Mouse (Mus musculus) layer of hippocampus, postnatal 36 days (tissue): ENCODE measurements at regions not wholly inside any gene's neighbourhood (a gene's known extent, or its start where the extent isn't known, plus 50 kb on each side); places are given as distances from the start of the nearest gene placed in this dataset.

ENCODE experiments used
- DNase-seq, 2 experiments: peaks; one replicate each; pipeline ENCODE4 v3.0.0; 2022

- DNase-seq: no peak
Measured at GRCm38 (mm10) chr3:144011456-144012025, 193.5 kb downstream of the Lmo4 start.

GRCm38 (mm10) chr3:144010558-144010957 is 194.5 kb downstream of the Lmo4 start:
- no peak for DNase-seq

GRCm38 (mm10) chr3:144007111-144007619 is 197.9 kb downstream of the Lmo4 start:
- no peak for DNase-seq

DNA sequence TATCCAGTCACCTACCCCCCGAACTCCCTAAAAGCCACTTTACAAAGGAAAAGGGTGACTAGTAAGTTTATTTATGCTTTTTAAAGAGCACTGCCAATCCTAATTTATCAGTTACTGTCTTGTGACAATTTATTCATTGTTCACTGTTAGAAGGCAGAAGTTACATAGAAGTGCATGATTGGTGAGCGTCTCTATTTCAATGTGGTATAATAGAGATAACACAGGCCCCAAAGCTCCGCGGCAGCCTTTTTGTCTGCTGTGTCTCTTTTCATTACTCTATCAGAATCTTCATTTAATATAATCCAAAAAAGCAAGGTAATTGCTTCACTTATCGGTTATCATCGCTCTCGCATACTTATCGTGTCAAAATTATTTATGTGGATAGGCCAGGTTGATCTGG is 207.1 kb downstream of the Lmo4 start:
- no peak for DNase-seq

- DNase-seq: no peak
Measured at GRCm38 (mm10) chr3:143995045-143995444, 210.0 kb downstream of the Lmo4 start.

- no peak for DNase-seq
Measured at GRCm38 (mm10) chr3:143988991-143989390, 216.0 kb downstream of the Lmo4 start.

DNA sequence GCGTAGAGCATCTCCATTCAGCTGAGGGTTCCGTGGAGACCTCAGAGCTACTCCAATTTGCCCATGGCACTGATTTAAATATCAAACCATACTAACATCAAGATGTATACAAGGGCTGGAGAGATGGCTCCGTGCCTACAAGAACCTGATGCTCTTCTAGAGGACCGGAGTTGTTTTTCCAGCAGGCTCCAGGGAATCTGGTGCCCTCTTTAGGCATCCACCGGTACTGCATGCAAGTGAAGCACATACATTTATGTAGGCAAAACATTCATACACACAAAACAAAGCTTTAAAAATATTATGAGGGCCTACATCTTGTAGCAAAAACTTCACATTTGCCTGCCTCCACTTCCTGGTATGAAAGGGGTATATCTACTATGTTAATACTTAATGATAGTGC is 217.0 kb downstream of the Lmo4 start:
- no peak for DNase-seq

DNA sequence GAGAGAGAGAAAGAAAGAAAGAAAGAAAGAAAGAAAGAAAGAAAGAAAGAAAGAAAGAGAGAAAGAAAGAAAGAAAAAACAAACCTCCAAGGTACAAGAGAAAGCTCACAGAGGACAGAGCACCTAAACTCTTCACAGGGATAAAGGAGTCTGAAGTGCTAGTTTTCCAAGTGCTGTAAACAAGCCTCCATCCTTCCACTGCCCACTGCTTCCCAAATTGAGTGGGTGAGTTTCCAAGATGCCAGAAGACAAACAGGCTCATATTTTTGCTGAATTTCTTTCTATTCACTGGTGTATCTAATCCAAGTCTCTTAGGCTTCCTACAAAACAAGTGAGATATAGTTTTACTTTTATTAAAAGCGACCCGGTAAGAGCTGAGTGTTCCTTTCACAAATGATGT is 218.2 kb downstream of the Lmo4 start:
- DNase-seq: no peak

DNA sequence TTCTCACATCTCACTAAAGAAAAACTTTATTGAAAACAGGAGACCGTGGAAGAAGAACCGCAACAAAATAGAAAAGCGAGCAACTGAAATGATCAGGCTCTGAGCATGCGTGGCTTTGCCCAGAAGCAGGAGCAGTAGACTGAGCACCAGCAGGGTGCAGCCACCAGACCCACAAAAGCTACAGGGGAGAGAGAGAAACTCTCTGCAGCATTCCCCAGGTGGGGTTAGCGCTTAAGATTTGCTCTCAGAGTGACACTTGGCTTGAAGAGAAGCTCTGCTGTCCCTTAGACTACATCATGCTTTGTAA is 218.9 kb downstream of the Lmo4 start:
- no peak for DNase-seq

- DNase-seq: no peak
Measured at GRCm38 (mm10) chr3:143985349-143986199, 219.4 kb downstream of the Lmo4 start.

DNA sequence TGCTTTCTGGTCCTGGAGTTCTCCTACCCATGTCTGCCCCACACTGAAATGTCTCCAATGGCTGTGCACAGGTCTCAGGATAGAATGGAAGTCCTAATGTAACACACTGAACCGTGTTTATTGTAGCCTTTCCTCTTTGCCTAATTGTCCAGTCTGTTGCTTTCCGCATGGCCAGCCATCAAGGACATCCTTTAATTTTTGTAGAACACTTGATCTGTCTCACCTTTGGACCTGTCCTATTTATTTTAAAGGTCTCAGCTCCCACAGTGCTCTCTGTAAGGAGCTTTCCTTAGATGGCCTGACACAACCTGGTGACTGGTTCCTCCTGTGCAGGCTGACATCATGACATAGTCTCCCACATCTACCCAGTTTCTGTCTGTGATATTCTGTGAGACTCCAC is 226.3 kb downstream of the Lmo4 start:
- no peak for DNase-seq

GRCm38 (mm10) chr3:143977886-143978447 is 227.1 kb downstream of the Lmo4 start:
- DNase-seq: no peak

DNA sequence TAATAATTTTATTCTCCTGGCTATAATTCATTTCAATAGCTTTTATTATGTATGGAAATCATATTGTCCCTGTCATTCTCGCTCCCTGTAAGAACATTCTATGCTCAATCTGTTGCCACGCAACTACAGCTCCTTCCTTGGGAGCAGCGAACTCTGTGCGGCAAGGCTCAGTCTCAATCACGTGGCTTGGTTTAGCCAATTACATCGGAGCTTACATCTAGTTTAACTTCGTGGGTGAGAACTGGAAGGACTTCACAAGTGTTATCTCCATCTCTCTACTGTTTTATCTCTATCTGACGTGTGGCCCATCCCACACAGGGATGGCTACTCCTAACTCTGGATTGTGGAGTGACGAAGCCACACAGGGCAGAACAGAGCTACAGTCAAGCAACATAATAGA is 231.4 kb downstream of the Lmo4 start:
- DNase-seq: no peak

DNA sequence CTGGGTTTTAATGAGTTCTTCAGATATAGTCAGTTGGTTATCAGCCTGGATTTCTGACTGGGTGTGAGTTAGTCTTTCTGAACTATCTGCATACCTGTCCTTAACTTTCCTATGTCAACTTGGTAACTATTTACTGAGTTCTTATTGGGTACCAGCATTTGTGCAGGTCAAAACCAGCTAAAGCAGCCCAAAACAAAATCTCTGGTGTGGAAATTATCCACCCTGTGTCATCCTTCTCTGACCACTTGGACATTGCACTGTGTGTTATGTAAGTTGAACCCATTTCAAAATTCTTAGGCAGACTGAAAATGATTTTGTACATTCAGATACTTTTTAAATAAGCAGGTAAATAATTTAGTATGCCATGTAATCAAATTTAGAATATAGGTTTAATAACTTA is 232.7 kb downstream of the Lmo4 start:
- DNase-seq: no peak

DNA sequence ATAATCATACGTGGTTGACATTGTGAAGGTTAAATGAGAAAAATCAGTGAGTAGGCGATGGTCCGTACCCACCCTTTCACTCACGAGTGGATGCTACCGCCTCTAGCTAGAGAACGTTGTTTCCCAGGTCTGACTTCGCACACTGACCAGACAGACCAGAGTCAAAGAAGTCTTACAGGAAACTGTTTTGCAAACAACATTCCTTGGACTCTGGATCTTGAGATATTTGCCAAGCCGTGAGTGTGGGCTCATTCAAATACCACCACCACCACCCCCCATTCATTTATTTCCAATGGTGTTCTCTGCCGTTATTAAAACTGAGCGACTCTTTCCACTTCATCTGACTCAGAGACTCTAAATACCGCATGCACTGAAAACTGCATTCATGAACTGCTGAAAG is 234.2 kb downstream of the Lmo4 start:
- no peak for DNase-seq

DNA sequence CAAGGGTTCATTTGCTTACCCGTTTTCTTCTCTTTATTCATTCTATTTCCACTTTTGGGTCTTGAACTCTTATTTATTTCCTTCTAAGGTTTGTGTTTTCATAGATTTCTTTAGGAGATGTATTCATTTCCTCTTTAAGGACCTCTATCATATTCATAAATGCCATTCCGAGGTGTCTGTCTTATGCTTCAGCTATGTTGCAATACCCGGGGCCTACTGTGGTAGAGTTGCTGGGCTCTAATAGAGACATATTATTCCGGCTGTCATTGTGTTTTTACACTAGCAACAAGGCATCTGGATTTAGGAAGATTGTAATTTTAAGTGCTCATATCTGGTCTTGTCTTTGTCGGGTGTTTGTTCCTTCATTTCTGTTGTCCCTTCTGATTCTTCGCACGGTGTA is 249.5 kb downstream of the Lmo4 start:
- no peak for DNase-seq

GRCm38 (mm10) chr3:143954822-143955221 is 250.2 kb downstream of the Lmo4 start:
- no peak for DNase-seq

GRCm38 (mm10) chr3:143952289-143952688 is 252.7 kb downstream of the Lmo4 start:
- DNase-seq: no peak

DNA sequence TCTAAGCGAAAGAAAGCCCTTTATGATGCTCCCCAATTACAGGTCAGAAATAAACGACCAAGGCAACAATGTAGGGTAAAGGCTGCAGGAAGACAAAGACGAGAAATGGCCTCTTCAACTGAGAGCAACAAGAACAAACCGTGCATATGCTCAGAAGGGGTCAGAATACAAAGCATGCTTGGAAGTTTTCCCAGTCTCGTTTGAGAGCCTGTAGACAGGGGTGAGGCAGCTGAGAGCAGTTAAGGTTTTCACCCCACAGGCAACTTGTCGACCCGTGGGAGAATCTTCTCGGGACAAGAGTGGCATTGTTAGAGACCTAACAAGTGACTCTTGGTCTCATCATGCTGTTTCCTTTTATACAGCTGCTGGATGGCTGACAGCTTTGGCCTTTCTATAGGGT is 255.4 kb downstream of the Lmo4 start:
- no peak for DNase-seq

DNA sequence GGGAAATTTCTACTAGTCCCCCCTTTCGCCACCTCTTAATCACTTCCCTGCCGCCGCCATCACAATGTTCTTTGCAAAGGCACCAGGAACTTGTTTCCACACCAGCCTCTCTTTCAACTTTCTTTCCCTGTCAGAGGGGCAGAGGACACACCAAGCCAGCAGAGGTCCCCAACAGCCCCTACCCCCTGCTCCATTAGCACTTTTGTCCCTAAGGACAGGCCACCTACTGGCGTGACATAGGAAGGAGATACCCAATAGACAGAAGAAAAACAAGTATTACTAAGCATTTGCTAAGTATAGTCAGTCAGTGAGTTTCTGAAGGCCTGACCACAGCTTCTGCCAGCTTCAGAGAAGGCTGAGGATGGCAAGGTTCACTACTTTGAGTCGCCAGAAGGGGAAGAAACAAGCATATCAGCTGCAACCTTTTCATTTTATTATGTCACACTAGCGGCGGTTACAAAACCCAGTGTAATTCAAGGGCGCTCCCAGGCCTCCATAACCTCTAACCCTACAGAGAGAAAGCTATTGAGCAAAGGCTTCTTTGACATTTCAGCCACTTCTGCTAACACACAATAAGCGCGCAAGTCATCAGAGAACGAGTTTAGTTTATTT is 255.9 kb downstream of the Lmo4 start:
- DNase-seq: no peak

- DNase-seq: no peak
Measured at GRCm38 (mm10) chr3:143947938-143948267, 257.1 kb downstream of the Lmo4 start.

DNA sequence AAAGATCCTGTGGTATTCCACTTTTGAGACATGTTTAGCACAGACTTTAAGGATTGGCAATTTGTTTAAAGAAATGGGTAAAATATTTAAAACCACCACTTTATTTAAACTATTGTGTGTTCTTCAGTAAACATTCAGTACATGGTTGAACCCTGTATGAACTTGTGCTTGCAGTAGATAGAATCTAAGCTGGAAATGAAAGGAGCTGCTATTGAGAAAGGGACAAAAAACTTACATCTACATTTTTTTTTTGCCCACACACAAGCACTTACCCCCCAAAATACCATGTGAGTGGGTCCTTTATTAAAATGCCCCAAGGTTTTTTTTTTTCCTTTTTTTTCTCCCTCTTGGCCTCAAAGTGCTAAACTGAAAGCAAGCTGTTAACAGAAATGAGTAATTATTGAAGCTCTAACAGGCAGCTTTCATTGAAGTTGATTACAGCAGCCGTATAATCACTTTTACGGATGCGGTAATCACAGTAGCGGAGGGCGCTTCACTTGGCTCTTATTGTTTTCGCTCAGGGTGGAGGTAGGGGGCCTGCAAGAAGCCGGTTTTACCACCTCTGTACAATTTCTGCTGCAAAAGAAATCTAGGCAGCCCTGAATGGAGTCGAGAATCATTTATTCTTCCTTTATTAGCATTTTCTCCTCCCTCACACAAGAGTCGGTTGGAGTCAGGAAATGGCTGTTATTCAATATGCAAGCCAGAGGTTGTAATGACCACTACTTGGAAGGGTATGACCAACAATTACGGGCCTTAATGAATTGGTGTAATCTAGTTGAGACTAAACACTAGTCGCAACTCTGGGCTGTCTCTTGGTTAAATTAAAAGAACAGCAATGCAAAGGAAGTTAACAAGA is 257.7 kb downstream of the Lmo4 start:
- no peak for DNase-seq
